Mouse (Mus musculus) megakaryocyte-erythroid progenitor cell, adult 5-6 weeks (primary cell): Measurements from ENCODE around the gene Akap17b. TPM values are rescaled to one million over a fixed set of nuclear protein-coding genes. Genes with fewer than 3 reads are reported as not detected.

Experiments used
- ATAC-seq: replicated peaks from 2 replicates; pipeline ENCODE4 v1.8.0; 2016; ENCODE audit warnings: mild to moderate bottlenecking, inconsistent platforms; ENCODE audit not compliant: severe bottlenecking, poor library complexity, low FRiP score, low TSS enrichment
- total RNA-seq, 2 experiments: library from RNA; stranded (forward) in 1 of 2; stranded (reverse) in 1 of 2; fragments of 200-1000, 215-1000 nt in 1 of 2; fragments of >200 nt in 1 of 2; fragmentation: Nextera tagmentation in 1 of 2; gene quantifications; 2 replicates each; pipeline ENCODE4 v1.2.3; 2014 to 2017

Gene Akap17b
- total RNA-seq, 2 experiments from 2014 or later, result 2.6 to 6.8 TPM

DNA sequence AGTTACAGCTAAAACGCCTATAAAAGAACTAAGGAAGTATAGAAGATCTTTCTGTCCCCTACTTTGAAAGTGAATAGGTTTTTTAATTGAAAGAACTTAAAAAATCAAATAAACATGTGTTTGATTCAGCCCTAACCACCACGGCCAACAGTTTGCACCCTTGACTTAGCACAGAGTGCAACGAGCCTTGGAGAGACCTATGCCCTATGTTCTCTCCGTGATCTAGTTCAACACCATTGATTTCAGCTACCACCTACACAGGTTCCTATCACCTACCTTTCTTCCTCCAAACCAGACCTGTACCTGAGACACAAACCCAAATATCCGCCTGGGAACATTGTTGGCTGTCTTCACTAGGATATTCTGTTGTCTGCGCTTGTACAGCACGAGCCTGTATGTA, 54.9 kb downstream of the Akap17b start:
- no peak for ATAC-seq

DNA sequence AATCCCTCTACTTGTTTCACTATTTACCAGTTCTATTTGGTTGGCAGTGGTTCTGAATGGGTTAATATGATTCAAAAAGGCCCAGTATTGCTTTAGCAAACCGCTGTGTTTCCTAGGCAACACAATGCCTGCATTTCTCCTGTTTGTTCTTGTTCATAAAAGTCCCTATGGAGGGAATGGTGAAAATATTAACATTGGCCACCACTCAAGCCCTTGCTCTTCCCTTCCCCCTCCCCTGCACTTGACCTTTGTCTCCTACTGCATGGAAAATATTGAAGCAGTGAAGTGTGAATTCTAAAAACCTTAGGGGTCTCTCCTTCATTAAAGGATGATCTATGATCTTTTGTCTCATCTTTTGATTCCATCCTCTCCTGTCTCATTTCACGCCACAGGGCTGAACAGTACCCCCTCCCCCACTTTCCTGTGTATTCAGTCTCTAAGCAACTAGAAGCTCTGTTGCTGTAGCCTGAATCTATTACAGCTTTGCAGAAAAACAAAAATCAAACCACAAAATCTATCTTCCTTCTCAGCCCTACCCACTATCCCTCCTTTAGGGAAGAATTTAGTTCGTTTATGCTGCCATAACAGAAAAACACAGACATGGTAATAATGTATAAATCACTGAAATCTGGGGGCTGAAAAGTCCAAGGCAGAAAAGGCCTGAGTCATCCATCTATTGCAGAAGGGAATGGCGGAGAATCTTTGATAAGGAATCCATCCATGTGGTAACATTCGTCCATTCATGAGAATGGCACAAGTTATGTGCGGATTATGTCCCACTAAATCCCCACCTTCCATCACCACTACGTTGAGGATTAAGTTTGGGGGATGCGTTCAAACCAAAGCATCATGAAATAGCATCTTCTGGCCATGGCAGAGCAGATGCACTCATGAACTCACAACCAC, 57.6 kb downstream of the Akap17b start:
- ATAC-seq, result no peak

DNA sequence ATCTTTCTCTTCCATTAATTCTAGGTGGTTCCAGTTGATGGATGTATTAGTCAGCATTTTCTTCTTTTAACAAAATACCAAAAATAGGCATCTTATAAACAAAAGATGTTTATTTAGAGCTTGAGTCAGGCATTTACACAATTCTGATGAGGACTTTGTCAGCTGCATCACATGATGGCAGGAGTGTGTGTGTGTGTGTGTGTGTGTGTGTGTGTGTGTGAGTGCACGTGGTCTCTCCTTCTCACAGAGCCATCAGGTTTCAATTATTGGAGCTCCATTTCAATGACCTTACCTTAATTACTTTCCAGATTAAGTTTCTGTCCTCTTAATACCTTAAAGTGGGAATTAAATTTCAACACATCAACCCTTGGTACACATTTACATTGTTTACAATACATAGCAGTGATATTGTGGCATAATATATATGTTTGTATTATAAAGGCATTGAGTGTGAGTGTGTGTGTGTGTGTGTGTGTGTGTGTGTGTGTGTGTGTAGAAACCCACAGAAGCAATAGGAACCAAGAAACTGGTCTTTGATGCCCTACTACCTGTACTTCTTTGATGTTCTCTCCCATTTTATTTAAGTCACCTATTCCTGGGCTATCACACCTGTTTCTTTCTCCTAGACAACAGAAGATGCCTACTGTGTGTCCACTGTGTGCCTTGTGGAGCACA, 58.4 kb downstream of the Akap17b start:
- ATAC-seq, result no peak

DNA sequence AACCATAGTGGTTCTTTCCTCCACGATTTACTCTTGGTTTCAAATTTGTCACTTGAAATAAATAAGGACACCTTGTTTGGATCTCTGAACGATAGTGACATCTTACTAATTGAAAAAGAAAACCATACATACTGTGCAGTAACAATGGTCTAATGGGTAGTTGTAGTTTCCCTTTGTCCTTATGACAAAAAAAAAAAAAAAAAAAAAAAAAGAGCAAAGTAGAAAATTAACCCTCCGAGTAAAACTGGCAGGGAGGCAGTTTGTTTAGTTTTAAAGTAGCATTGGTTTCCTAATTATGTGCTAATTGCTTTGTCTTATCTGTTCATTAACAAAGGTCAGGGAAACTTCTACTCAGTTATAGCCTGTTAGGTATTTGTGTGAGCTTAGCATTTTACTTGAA, 83.1 kb downstream of the Akap17b start:
- no peak for ATAC-seq

DNA sequence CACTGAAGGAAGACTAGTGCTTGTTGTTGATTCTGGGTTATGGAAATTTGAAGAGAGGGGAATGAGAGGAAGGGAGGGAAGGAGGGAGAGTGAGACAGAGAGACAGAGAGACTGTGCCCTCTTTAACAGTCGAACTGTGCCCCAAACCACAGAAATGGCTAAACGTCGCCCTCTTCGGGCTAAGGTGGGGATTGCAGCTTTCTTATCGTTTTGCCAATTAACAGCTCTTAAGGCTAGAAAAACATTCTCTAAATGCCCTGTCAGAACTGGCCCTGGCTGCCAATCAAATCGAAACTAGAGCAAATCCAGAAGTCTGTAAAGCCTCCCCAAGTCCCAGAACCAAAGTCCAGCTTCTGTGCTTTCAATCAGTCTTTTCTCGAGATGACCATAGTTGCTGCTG, 83.5 kb downstream of the Akap17b start:
- ATAC-seq, result peak; percentile 65

DNA sequence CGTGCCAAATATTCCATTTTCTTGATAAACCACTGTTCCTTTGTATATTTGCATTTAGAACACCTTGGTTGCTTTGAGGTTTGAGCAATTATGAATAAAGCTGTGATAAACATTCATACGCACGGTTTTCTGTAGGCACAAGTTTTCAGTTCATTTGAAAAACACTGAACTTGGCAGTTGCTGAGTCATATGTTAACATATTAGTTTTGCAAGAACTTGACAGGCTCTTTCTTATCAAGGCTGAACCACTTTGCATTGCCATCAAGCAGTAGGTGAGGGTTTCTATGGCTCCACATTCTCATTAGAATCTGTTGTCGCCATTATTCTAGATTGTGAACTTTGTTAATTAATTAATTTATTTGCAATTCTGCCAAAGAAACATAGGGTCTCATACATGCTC, 85.0 kb downstream of the Akap17b start:
- 0 out of 2 replicates have a peak, but pooled peaks have one; percentile 59 for ATAC-seq

Other genes starting within 250 kb of the Akap17b start
- not detected in 2 replicates for gene Gm6268, start 244.1 kb downstream of the Akap17b start, total RNA-seq (2014; fragmentation: Nextera tagmentation)
- gene Gm6268, start 244.1 kb downstream of the Akap17b start, total RNA-seq (2017), result not detected in 2 replicates
- gene Gm14569, start 153.6 kb downstream of the Akap17b start, total RNA-seq (2014; fragmentation: Nextera tagmentation), result not detected in 2 replicates
- gene Gm14569, start 153.6 kb downstream of the Akap17b start, total RNA-seq (2017), result not detected in 2 replicates
- gene Pgrmc1, start 47.2 kb downstream of the Akap17b start, total RNA-seq (2014; fragmentation: Nextera tagmentation), result 74.8 and 75.4 TPM in 2 replicates
- 80.5 and 109 TPM in 2 replicates for gene Pgrmc1, start 47.2 kb downstream of the Akap17b start, total RNA-seq (2017)
- not detected in 2 replicates for gene Slc25a43, start 98.3 kb upstream of the Akap17b start, total RNA-seq (2014; fragmentation: Nextera tagmentation)
- not detected in 2 replicates for gene Slc25a43, start 98.3 kb upstream of the Akap17b start, total RNA-seq (2017)
- gene Slc25a5, start 150.3 kb upstream of the Akap17b start, total RNA-seq (2014; fragmentation: Nextera tagmentation), result 645 and 809 TPM in 2 replicates
- 912 and 1,001 TPM in 2 replicates for gene Slc25a5, start 150.3 kb upstream of the Akap17b start, total RNA-seq (2017)
- gene Ube2a, start 228.5 kb upstream of the Akap17b start, total RNA-seq (2014; fragmentation: Nextera tagmentation), result 65.0 and 68.2 TPM in 2 replicates
- gene Ube2a, start 228.5 kb upstream of the Akap17b start, total RNA-seq (2017), result 7.4 and 19.6 TPM in 2 replicates
- gene C330007P06Rik, start 228.7 kb upstream of the Akap17b start, total RNA-seq (2014; fragmentation: Nextera tagmentation), result 33.9 and 37.3 TPM in 2 replicates
- gene C330007P06Rik, start 228.7 kb upstream of the Akap17b start, total RNA-seq (2017), result 63.0 and 67.4 TPM in 2 replicates